Mouse (Mus musculus): Measurements from ENCODE around the gene Fhl3. TPM values are rescaled to one million over a fixed set of nuclear protein-coding genes. Genes with fewer than 3 reads are reported as not detected.

The Fhl3 gene
- polyA plus RNA-seq, 1 experiment from 2014 or later, result 9.4 TPM

DNA sequence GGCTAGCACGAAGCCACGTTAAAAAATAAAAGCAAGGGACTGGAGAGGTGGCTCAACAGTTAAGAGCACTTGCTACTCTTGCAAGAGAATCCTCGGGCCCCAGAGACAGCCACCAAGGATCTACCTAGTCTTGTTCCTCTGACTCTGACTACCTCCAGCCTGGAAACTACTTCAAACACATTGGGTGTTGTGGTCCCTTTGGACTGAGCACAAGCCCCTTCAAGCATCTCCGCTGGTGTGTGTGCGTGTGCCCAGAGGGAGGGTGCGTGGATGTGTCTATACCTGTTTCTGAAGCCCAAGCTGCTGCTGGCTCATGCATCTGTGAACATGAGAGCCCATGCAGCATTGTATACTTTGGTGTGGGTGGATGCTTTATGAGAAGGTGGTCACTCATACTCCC lies 24.5 kb upstream of the Fhl3 start:
- WGBS, result 88% methylated on average over 6 of the region's 6 CpGs
- TF ChIP-seq CTCF (IDR thresholded peaks at IDR 0.05; ENCODE audit: low read depth), result no peak
- H3K36me3 ChIP-seq (ENCODE audit: insufficient read depth, low read length), result peaks cover 28% of the 10 kb centered on the region; the same call in 1 of the 2 replicates
- H3K27ac ChIP-seq, result no peak overlapping the region
- H3K9me3 ChIP-seq (replicated peaks; ENCODE audit: low read length), result no peaks in the 10 kb centered on the region
- no peak overlapping the region for H3K4me3 ChIP-seq (replicated peaks; ENCODE audit: low read depth, low read length)
- H3K4me1 ChIP-seq (replicated peaks; ENCODE audit: insufficient read depth, low read length), result peaks cover 5% of the 10 kb centered on the region; the same call in 1 of the 2 replicates
- H3K4me2 ChIP-seq (ENCODE audit: low read length), result no peak overlapping the region
- no peak overlapping the region for H3K9ac ChIP-seq (ENCODE audit: low read depth, low read length)
- peaks cover 10% of the 10 kb centered on the region; the same call in 1 of the 2 replicates for H3K27me3 ChIP-seq (ENCODE audit: insufficient read depth, low read length)
- DNase-seq (ENCODE audit: low spot score), result no peak
- no peak for ATAC-seq (replicated peaks; ENCODE audit: low FRiP score, low read depth)

DNA sequence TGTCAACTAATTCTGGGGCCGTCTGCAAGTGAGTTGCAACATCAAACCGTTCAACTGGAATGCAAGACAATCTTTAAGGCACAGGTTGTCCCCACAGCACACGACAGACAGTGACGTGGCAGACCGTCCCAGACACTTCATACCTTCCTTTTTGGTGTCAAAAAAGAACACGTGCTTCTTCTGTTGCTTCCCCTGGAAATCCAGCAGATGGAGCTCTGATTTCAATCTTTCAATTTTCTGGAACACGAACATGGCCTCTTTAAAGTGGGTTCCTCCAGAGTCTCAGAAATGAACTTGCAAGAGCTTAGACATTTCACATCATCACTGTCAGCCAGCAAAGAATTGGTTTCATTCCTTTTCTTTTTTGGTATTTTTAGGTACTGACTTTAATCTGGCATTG lies 18.2 kb upstream of the Fhl3 start:
- Histone ChIP-seq H3K9ac (ENCODE audit: low read depth, low read length) (no peak overlapping the region), H3K27me3 (ENCODE audit: insufficient read depth, low read length) (no peaks in the 10 kb centered on the region), H3K9me3 (replicated peaks; ENCODE audit: low read length) (no peaks in the 10 kb centered on the region), H3K27ac (no peak overlapping the region), H3K4me2 (ENCODE audit: low read length) (no peak overlapping the region), H3K4me3 (replicated peaks; ENCODE audit: low read depth, low read length) (no peak overlapping the region), H3K36me3 (ENCODE audit: insufficient read depth, low read length) (peaks cover 42% of the 10 kb centered on the region), H3K4me1 (replicated peaks; ENCODE audit: insufficient read depth, low read length) (no peaks in the 10 kb centered on the region)
- 49% methylated on average over 7 of the region's 7 CpGs for WGBS
- no peak for ATAC-seq (replicated peaks; ENCODE audit: low FRiP score, low read depth)
- peak; percentile 79 for DNase-seq (ENCODE audit: low spot score)
- peak; percentile 72 for TF ChIP-seq CTCF (IDR thresholded peaks at IDR 0.05; ENCODE audit: low read depth)

DNA sequence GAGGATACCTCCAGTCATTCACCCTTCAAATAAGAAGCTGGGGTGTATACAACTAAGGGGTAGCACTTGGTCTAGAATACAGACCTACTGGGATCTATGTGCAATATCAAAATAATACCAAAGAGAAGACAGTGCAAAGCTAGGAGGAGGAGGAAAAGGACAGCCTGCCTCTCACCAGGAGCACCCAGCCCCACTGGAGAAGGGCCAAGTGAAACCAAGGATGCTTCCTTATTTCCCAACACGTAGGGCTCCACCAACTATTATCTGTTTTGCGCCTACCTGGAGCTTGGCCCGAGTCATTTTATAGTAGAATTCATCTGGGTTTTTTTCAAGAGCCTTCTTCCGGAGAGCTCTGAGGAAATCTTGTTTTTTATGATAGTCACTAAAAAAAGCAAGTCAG lies 17.0 kb upstream of the Fhl3 start:
- Histone ChIP-seq H3K9ac (ENCODE audit: low read depth, low read length) (no peak overlapping the region), H3K27me3 (ENCODE audit: insufficient read depth, low read length) (no peaks in the 10 kb centered on the region), H3K27ac (no peak overlapping the region), H3K9me3 (replicated peaks; ENCODE audit: low read length) (no peaks in the 10 kb centered on the region), H3K4me1 (replicated peaks; ENCODE audit: insufficient read depth, low read length) (no peaks in the 10 kb centered on the region), H3K4me3 (replicated peaks; ENCODE audit: low read depth, low read length) (no peak overlapping the region), H3K4me2 (ENCODE audit: low read length) (no peak overlapping the region), H3K36me3 (ENCODE audit: insufficient read depth, low read length) (peaks cover 36% of the 10 kb centered on the region)
- WGBS, result 87% methylated on average over 4 of the region's 4 CpGs
- DNase-seq (ENCODE audit: low spot score) (no peak), ATAC-seq (replicated peaks; ENCODE audit: low FRiP score, low read depth) (no peak)
- no peak for TF ChIP-seq CTCF (IDR thresholded peaks at IDR 0.05; ENCODE audit: low read depth)

DNA sequence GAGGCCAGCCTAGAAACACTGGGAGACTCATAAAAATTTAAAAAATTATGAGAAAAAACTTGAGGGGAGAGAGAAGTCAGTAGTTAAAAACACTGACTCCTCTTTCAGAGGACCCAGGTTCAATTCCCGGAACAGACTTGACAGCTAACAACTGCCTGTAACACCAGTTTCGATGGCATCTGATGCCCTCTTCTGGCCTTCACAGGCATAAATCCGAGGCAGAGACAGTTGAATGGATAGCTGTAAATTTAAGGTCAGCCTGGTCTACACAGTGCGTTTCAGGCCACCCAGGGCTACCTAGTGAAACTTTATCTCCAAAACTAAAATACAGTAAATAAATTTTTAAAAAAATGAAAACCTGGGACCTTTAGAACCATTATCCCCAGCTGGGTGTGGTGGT lies 15.5 kb upstream of the Fhl3 start:
- H3K27ac ChIP-seq, result no peak overlapping the region
- 38% methylated on average over 4 of the region's 4 CpGs for WGBS
- no peak overlapping the region for H3K4me3 ChIP-seq (replicated peaks; ENCODE audit: low read depth, low read length)
- no peaks in the 10 kb centered on the region for H3K9me3 ChIP-seq (replicated peaks; ENCODE audit: low read length)
- H3K9ac ChIP-seq (ENCODE audit: low read depth, low read length), result no peak overlapping the region
- ATAC-seq (replicated peaks; ENCODE audit: low FRiP score, low read depth) (no peak), DNase-seq (ENCODE audit: low spot score) (no peak)
- H3K36me3 ChIP-seq (ENCODE audit: insufficient read depth, low read length), result peaks cover 30% of the 10 kb centered on the region
- no peaks in the 10 kb centered on the region for H3K4me1 ChIP-seq (replicated peaks; ENCODE audit: insufficient read depth, low read length)
- peak; percentile 42; the same call in 1 of the 2 replicates for TF ChIP-seq CTCF (IDR thresholded peaks at IDR 0.05; ENCODE audit: low read depth)
- no peaks in the 10 kb centered on the region for H3K27me3 ChIP-seq (ENCODE audit: insufficient read depth, low read length)
- no peak overlapping the region for H3K4me2 ChIP-seq (ENCODE audit: low read length)

DNA sequence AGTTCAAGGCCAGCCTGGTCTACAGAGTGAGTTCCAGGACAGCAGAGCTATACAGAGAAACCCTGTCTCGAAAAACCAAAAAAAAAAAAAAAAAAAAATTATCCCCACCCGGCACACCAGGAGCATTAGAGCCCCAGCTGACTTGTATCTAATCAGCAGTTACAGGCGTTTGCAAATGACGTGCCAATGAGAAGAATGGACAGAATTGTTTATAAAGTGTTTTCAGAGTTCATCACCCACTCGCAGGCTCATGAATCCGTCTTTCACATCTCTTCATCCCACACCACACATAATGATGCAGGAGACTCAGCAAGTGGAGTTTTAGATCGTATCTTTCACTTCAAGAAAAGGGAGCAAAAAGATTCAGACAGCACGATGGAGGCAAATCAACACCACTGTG lies 15.0 kb upstream of the Fhl3 start:
- H3K4me2 ChIP-seq (ENCODE audit: low read length), result no peak overlapping the region
- peaks cover 26% of the 10 kb centered on the region for H3K36me3 ChIP-seq (ENCODE audit: insufficient read depth, low read length)
- H3K27ac ChIP-seq, result no peak overlapping the region
- no peak overlapping the region for H3K9ac ChIP-seq (ENCODE audit: low read depth, low read length)
- H3K9me3 ChIP-seq (replicated peaks; ENCODE audit: low read length), result no peaks in the 10 kb centered on the region
- H3K4me1 ChIP-seq (replicated peaks; ENCODE audit: insufficient read depth, low read length), result no peaks in the 10 kb centered on the region
- no peak for ATAC-seq (replicated peaks; ENCODE audit: low FRiP score, low read depth)
- no peak for DNase-seq (ENCODE audit: low spot score)
- H3K27me3 ChIP-seq (ENCODE audit: insufficient read depth, low read length), result no peaks in the 10 kb centered on the region
- no peak for TF ChIP-seq CTCF (IDR thresholded peaks at IDR 0.05; ENCODE audit: low read depth)
- no peak overlapping the region for H3K4me3 ChIP-seq (replicated peaks; ENCODE audit: low read depth, low read length)
- WGBS, result 55% methylated on average over 8 of the region's 8 CpGs

DNA sequence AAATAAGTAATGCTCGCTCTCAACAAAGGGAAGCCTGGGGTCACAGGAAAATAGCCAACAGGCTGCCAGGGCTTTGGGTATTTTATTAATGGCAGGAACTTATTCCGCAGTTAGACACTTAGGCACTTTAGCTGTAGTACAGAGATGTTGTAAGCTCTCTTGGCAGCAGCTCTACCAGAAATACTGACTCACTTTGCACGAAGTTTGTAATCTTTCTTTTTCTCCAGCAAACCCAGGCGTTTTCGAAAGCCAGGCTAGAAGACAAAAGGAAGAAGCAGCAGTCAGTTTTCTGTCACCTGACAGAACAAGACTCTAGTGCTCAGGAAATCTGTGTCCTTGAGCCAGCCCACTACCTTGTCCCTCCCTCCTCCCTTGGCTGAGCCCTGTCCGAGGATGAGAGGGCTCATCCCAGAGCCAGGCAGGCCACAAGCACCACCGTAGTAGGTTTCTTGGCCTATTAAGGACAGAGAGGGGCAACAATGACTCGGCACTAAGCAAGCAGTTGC lies 14.6 kb upstream of the Fhl3 start:
- Histone ChIP-seq H3K36me3 (ENCODE audit: insufficient read depth, low read length) (peaks cover 21% of the 10 kb centered on the region), H3K4me1 (replicated peaks; ENCODE audit: insufficient read depth, low read length) (no peaks in the 10 kb centered on the region), H3K27me3 (ENCODE audit: insufficient read depth, low read length) (no peaks in the 10 kb centered on the region), H3K27ac (no peak overlapping the region; the same call in 1 of the 2 replicates), H3K9ac (ENCODE audit: low read depth, low read length) (0 out of 2 replicates have a peak overlapping the region, but pooled peaks have one; percentile 40), H3K4me2 (ENCODE audit: low read length) (no peak overlapping the region), H3K4me3 (replicated peaks; ENCODE audit: low read depth, low read length) (no peak overlapping the region), H3K9me3 (replicated peaks; ENCODE audit: low read length) (no peaks in the 10 kb centered on the region)
- ATAC-seq (replicated peaks; ENCODE audit: low FRiP score, low read depth) (no peak), DNase-seq (ENCODE audit: low spot score) (no peak)
- no peak for TF ChIP-seq CTCF (IDR thresholded peaks at IDR 0.05; ENCODE audit: low read depth)
- 63% methylated on average over 8 of the region's 8 CpGs for WGBS

DNA sequence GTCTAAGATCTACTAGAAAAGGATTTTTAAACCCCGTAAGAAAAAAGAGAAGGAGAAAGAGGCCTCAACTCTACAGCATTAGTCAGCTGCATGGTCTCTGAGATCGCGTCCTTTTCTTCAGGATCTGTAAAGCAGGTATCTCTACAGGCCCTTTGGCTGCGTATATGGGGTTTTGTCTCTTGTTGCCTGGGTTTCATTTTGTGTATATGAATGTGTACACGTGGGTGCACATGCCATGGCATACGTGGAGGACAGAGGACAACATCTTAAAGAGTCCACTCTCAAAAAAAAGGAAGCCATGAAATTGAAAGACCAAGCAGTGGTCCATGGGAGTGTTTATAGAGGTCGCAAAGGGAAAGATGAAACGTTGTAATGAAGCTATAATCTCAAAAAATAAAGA lies 9.0 kb upstream of the Fhl3 start:
- DNase-seq (ENCODE audit: low spot score) (no peak), ATAC-seq (replicated peaks; ENCODE audit: low FRiP score, low read depth) (no peak)
- H3K9ac ChIP-seq (ENCODE audit: low read depth, low read length), result no peak overlapping the region
- H3K4me1 ChIP-seq (replicated peaks; ENCODE audit: insufficient read depth, low read length), result 0 out of 2 replicates have a peak, but pooled peaks cover 5% of the 10 kb centered on the region
- H3K9me3 ChIP-seq (replicated peaks; ENCODE audit: low read length), result no peaks in the 10 kb centered on the region
- 85% methylated on average over 8 of the region's 8 CpGs for WGBS
- no peak for TF ChIP-seq CTCF (IDR thresholded peaks at IDR 0.05; ENCODE audit: low read depth)
- no peak overlapping the region for H3K4me2 ChIP-seq (ENCODE audit: low read length)
- no peak overlapping the region for H3K4me3 ChIP-seq (replicated peaks; ENCODE audit: low read depth, low read length)
- no peaks in the 10 kb centered on the region for H3K36me3 ChIP-seq (ENCODE audit: insufficient read depth, low read length)
- H3K27me3 ChIP-seq (ENCODE audit: insufficient read depth, low read length), result no peaks in the 10 kb centered on the region
- no peak overlapping the region for H3K27ac ChIP-seq
